Mouse (Mus musculus) G1E-ER4 (cell line): Measurements from ENCODE around the gene Eps8l2. TPM values are rescaled to one million over a fixed set of nuclear protein-coding genes. Genes with fewer than 3 reads are reported as not detected.

Experiments used
- GATA1 ChIP-seq: IDR thresholded peaks from one replicate; pipeline ENCODE4 v1.8.0; 2012; ENCODE audit warnings: low read length, inconsistent platforms
- polyA plus RNA-seq: library from polyadenylated mRNA; stranded (reverse); fragments of >175 nt; gene quantifications from 2 replicates; pipeline ENCODE4 v1.2.3, GENCODE M21; 2012

Gene Eps8l2
- polyA plus RNA-seq, 1 experiment, result not detected

DNA sequence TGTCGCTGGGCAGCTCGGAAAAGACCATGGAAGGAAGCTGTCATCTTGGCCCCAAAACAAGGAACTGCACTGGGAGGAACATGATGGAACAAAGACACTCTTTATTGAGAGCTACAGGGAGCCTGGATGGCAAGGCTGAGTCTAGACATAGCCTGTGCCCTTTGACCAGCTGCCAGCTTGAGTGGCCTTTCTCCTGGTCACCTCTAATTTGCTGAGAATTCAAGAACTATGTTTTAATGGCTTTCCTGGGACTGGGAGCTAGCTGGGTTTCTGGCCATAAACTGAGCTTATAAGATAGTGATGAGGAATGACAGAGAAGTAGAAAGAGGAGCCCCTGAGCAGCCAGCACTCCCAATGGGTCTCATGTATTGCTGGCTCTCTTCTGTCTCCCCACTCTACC lies 4.5 kb downstream of the Eps8l2 start:
- TF ChIP-seq GATA1, result no peak

GRCm38 (mm10) chr7:141343696-141344095 lies 5.0 kb downstream of the Eps8l2 start:
- TF ChIP-seq GATA1, result no peak

GRCm38 (mm10) chr7:141344787-141345186 lies 6.1 kb downstream of the Eps8l2 start:
- TF ChIP-seq GATA1, result no peak

DNA sequence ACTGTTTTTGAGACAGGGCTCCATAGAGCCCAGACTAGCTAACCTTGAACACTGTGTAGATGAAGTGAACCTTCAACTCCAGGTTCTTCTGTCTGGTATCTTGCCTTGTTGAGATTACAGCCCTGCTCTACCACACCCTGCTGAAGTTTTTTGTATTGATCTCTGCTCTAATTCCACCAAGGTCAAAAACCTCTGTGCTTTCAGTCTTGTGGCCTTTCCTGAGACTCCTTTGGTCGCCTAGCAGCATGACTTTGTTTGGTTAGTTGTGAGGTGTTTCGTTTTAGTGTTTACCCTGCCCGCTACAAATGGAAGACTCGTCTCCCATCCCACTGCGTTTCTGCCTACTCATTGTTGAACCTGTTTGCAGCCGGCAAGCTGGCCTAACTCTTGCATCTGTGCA lies 12.4 kb downstream of the Eps8l2 start:
- TF ChIP-seq GATA1, result no peak

DNA sequence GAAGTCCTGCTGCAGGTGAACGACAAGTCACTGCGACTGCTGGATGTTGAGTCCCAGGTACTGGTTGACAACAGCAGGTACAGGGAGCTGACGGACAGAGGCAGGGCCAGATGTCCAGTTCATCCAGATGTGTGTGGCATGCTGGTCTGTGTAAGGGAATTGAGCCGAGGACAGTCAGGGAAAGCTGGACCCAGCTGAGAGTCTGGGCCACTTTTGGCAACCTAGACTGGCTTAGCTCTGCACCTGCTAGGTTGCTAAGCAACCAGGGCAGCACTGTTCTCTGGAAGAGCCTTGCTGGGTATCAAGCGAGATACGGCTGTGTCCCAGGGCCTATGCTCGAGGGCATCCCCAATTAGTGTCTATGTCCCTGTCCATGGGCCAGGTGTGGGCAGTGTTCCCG lies 16.4 kb downstream of the Eps8l2 start:
- TF ChIP-seq GATA1, result no peak

DNA sequence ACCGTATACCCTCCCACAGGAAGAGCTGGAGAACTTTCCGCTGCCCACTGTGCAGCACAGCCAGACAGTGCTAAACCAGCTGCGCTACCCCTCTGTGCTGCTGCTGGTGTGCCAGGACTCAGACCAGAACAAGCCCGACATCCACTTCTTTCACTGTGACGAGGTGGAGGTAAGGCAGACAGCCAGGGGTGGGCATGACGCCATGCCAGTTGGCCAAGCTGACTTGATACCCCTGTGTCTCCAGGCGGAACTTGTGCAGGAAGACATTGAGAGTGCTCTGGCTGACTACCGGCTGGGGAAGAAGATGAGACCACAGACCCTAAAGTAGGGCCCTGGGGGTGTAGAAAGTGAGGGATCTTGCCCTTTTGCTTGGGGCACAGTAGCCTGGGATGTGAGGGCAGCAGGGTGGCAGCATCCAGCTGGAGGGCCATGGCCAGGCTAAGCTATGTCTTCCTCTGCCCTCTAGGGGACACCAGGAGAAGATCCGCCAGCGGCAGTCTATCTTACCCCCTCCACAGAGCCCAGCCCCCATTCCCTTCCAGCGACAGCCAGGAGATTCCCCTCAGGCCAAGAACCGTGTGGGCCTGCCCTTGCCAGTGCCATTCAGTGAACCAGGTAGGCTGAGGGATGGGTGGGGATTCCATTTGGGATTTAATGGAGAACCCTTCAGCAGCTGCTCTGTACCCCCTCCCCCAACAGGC lies 17.1 kb downstream of the Eps8l2 start:
- TF ChIP-seq GATA1, result no peak

- no peak for TF ChIP-seq GATA1
Measured at GRCm38 (mm10) chr7:141356971-141357370, 18.3 kb downstream of the Eps8l2 start.

GRCm38 (mm10) chr7:141361510-141361909 lies 22.8 kb downstream of the Eps8l2 start:
- no peak for TF ChIP-seq GATA1

- no peak for TF ChIP-seq GATA1
Measured at GRCm38 (mm10) chr7:141363106-141363751, 24.5 kb downstream of the Eps8l2 start.

DNA sequence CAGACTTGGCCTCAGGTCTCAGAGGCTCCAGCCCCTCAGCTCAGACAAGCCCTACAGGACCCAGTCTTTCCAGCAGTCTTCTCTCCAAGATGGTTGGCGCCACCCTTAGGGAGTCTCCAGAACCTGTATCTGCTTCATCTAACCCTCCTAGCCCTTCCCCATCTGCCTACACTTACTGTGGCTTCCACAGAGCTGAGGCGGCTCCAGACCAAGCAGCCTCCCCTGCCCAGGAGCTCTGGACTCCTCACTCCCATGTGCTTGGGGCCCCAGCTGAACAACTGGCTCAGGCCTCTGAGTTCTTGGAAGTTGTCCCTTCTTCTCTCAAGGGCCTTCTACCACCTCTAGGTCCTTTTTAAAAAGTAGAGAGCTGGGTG lies 25.1 kb downstream of the Eps8l2 start:
- TF ChIP-seq GATA1, result no peak

DNA sequence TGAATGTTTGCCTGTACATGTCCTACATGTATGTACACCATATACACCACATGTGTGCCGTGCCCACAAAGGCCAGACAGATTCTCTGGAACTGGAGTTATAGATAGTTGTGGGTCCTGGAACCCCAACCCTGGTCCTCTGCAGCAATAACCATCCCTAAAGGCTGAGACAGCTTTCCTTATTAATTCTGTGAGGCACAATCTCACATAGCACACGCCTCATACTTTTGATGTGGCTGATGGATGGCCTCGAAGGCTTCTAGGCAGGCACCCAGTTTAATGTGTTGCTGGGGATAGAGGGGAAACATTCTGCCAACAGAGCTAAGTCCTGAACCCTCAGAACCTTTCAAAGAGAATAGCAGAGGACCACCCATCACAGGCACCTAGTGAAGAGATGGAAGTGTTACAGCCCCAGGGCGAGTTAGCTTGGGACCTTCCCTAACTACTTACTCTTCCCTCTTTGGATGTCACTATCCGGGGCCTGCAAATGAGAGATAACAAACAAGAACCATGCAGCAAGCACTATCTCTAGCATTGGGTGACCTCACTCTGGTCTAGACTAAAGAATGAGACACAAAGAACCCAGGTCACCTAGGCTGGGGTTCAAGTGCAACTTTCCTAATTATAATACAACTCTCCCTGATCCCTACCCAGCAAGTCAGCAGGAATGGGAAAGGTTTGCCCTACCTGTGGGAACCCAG lies 25.8 kb downstream of the Eps8l2 start:
- peak; percentile 25 for TF ChIP-seq GATA1

DNA sequence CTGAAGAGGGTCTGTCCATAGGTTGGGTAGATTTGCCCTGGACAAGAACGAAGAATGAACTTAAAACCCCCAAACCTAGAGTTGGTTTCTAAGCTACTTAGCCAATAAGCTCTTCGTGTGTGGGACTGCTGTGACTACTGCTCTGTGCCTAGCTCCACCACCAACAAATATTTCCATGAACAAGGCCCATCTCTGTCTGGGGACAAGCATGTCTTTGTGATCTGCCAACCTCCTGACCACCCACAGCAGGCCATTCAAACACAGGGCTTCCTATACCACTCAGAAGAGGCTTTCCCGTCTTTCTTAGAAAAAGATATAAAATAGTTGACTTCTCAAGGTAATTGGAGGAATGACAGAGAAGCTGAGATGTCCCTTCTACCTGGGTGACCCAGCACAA lies 26.4 kb downstream of the Eps8l2 start:
- no peak for TF ChIP-seq GATA1

GRCm38 (mm10) chr7:141367358-141367757 lies 28.7 kb downstream of the Eps8l2 start:
- no peak for TF ChIP-seq GATA1

DNA sequence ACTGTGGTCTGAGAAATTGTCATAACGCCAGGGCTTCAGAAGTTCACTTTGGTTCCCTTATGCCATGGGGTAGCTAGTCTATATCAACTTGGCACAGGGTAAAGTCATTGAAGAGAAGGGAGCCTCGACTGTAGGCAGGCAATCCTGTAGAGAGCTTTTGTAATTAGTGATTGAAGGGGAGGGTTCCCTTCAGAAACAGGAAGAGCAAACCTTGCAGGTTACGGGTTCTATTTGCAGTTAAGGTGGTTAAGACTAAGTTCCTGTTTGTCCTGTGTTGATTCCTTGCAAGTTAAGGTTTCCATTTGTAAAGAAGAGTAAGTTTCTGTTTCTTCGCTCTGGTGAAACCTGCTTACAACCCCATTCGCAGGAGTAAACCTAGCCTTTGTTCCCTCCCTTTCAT lies 31.2 kb downstream of the Eps8l2 start:
- no peak for TF ChIP-seq GATA1

- TF ChIP-seq GATA1, result no peak
Measured at GRCm38 (mm10) chr7:141371942-141372595, 33.4 kb downstream of the Eps8l2 start.

DNA sequence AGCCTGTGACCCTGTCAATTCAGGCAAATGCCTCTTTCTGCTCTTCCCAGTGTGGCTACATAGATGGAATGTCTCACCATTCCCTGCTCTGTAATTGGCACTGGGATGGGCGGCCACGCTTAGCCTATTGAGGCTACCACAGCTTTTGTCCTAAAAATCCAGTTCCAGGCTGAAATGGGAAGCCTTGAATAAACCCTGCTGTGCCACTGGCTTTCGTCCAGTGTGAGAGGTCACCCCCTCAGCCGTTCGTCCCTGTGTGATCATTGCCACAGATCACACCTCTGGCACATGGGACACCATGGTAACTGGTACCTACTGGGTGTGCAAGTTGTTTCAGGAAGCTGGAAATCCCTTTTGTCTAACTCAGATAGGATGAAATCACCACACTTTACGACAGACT lies 34.9 kb downstream of the Eps8l2 start:
- TF ChIP-seq GATA1, result no peak
